Mouse (Mus musculus): Measurements from ENCODE around the gene Neurod2. TPM values are rescaled to one million over a fixed set of nuclear protein-coding genes. Genes with fewer than 3 reads are reported as not detected.
A peak's percentile ranks its signal among the peaks of the same experiment; 100 is the strongest.

Gene Neurod2
- polyA plus RNA-seq (2011; ENCODE audit: insufficient read length, low read depth, missing spikeins): not detected in 2 replicates

- Histone ChIP-seq H3K4me1 (ENCODE audit: control insufficient read depth, insufficient read depth, low read length) (no peaks in the 10 kb centered on the region), H3K4me3 (ENCODE audit: insufficient read depth, low read length) (no peak within 1 kb of the TSS), H3K27ac (ENCODE audit: insufficient read depth, low read length) (no peak within 1 kb of the TSS)
- TF ChIP-seq POLR2A (IDR thresholded peaks at IDR 0.05; ENCODE audit: low read depth, low read length) (no peak), CTCF (IDR thresholded peaks at IDR 0.05; ENCODE audit: borderline replicate concordance, insufficient read depth, low read length) (no peak)
Measured at GRCm38 (mm10) chr11:98329081-98329959, at the start of gene Neurod2. Neurod2 (minus strand) TSS chr11:98329648.

- TF ChIP-seq POLR2A (IDR thresholded peaks at IDR 0.05; ENCODE audit: low read depth, low read length) (no peak), CTCF (IDR thresholded peaks at IDR 0.05; ENCODE audit: borderline replicate concordance, insufficient read depth, low read length) (no peak)
- H3K4me3 ChIP-seq (ENCODE audit: insufficient read depth, low read length): no peak overlapping the region
Measured at GRCm38 (mm10) chr11:98377787-98378186, 48.3 kb upstream of the Neurod2 start.

GRCm38 (mm10) chr11:98376756-98377155 is 47.3 kb upstream of the Neurod2 start:
- Histone ChIP-seq H3K27ac (ENCODE audit: insufficient read depth, low read length) (no peak overlapping the region), H3K4me3 (ENCODE audit: insufficient read depth, low read length) (no peak overlapping the region), H3K4me1 (ENCODE audit: control insufficient read depth, insufficient read depth, low read length) (no peaks in the 10 kb centered on the region)
- TF ChIP-seq POLR2A (IDR thresholded peaks at IDR 0.05; ENCODE audit: low read depth, low read length) (no peak), CTCF (IDR thresholded peaks at IDR 0.05; ENCODE audit: borderline replicate concordance, insufficient read depth, low read length) (no peak)

More at GRCm38 (mm10) chr11:98377787-98378186, 48.3 kb upstream of the Neurod2 start:
- Histone ChIP-seq H3K27ac (ENCODE audit: insufficient read depth, low read length) (no peak overlapping the region), H3K4me1 (ENCODE audit: control insufficient read depth, insufficient read depth, low read length) (no peaks in the 10 kb centered on the region)

- Histone ChIP-seq H3K27ac (ENCODE audit: insufficient read depth, low read length) (no peak overlapping the region), H3K4me1 (ENCODE audit: control insufficient read depth, insufficient read depth, low read length) (no peaks in the 10 kb centered on the region), H3K4me3 (ENCODE audit: insufficient read depth, low read length) (no peak overlapping the region)
- TF ChIP-seq POLR2A (IDR thresholded peaks at IDR 0.05; ENCODE audit: low read depth, low read length): no peak
- no peak for TF ChIP-seq CTCF (IDR thresholded peaks at IDR 0.05; ENCODE audit: borderline replicate concordance, insufficient read depth, low read length)
Measured at GRCm38 (mm10) chr11:98374266-98374665, 44.8 kb upstream of the Neurod2 start.

- TF ChIP-seq POLR2A (IDR thresholded peaks at IDR 0.05; ENCODE audit: low read depth, low read length): no peak
- TF ChIP-seq CTCF (IDR thresholded peaks at IDR 0.05; ENCODE audit: borderline replicate concordance, insufficient read depth, low read length): no peak
- H3K4me3 ChIP-seq (ENCODE audit: insufficient read depth, low read length): no peak overlapping the region
Measured at GRCm38 (mm10) chr11:98373244-98373643, 43.8 kb upstream of the Neurod2 start.

GRCm38 (mm10) chr11:98372406-98372805 is 43.0 kb upstream of the Neurod2 start:
- Histone ChIP-seq H3K27ac (ENCODE audit: insufficient read depth, low read length) (no peak overlapping the region), H3K4me3 (ENCODE audit: insufficient read depth, low read length) (no peak overlapping the region), H3K4me1 (ENCODE audit: control insufficient read depth, insufficient read depth, low read length) (no peaks in the 10 kb centered on the region)
- TF ChIP-seq CTCF (IDR thresholded peaks at IDR 0.05; ENCODE audit: borderline replicate concordance, insufficient read depth, low read length): peak; percentile 44; the same call in 1 of the 2 replicates
- no peak for TF ChIP-seq POLR2A (IDR thresholded peaks at IDR 0.05; ENCODE audit: low read depth, low read length)

More at GRCm38 (mm10) chr11:98373244-98373643, 43.8 kb upstream of the Neurod2 start:
- Histone ChIP-seq H3K27ac (ENCODE audit: insufficient read depth, low read length) (no peak overlapping the region), H3K4me1 (ENCODE audit: control insufficient read depth, insufficient read depth, low read length) (no peaks in the 10 kb centered on the region)

GRCm38 (mm10) chr11:98371556-98372240 is 42.2 kb upstream of the Neurod2 start:
- H3K4me3 ChIP-seq (ENCODE audit: insufficient read depth, low read length): no peak overlapping the region
- no peak for TF ChIP-seq CTCF (IDR thresholded peaks at IDR 0.05; ENCODE audit: borderline replicate concordance, insufficient read depth, low read length)
- TF ChIP-seq POLR2A (IDR thresholded peaks at IDR 0.05; ENCODE audit: low read depth, low read length): no peak
- no peaks in the 10 kb centered on the region for H3K4me1 ChIP-seq (ENCODE audit: control insufficient read depth, insufficient read depth, low read length)
- no peak overlapping the region for H3K27ac ChIP-seq (ENCODE audit: insufficient read depth, low read length)

GRCm38 (mm10) chr11:98370588-98370987 is 41.1 kb upstream of the Neurod2 start:
- Histone ChIP-seq H3K27ac (ENCODE audit: insufficient read depth, low read length) (no peak overlapping the region), H3K4me1 (ENCODE audit: control insufficient read depth, insufficient read depth, low read length) (no peaks in the 10 kb centered on the region), H3K4me3 (ENCODE audit: insufficient read depth, low read length) (no peak overlapping the region)
- TF ChIP-seq POLR2A (IDR thresholded peaks at IDR 0.05; ENCODE audit: low read depth, low read length) (no peak), CTCF (IDR thresholded peaks at IDR 0.05; ENCODE audit: borderline replicate concordance, insufficient read depth, low read length) (no peak)

- Histone ChIP-seq H3K27ac (ENCODE audit: insufficient read depth, low read length) (no peak overlapping the region), H3K4me3 (ENCODE audit: insufficient read depth, low read length) (no peak overlapping the region), H3K4me1 (ENCODE audit: control insufficient read depth, insufficient read depth, low read length) (no peaks in the 10 kb centered on the region)
- TF ChIP-seq POLR2A (IDR thresholded peaks at IDR 0.05; ENCODE audit: low read depth, low read length) (no peak), CTCF (IDR thresholded peaks at IDR 0.05; ENCODE audit: borderline replicate concordance, insufficient read depth, low read length) (no peak)
Measured at GRCm38 (mm10) chr11:98369337-98369736, 39.9 kb upstream of the Neurod2 start.

- no peak for TF ChIP-seq CTCF (IDR thresholded peaks at IDR 0.05; ENCODE audit: borderline replicate concordance, insufficient read depth, low read length)
- TF ChIP-seq POLR2A (IDR thresholded peaks at IDR 0.05; ENCODE audit: low read depth, low read length): no peak
- H3K27ac ChIP-seq (ENCODE audit: insufficient read depth, low read length): no peak overlapping the region
- no peaks in the 10 kb centered on the region for H3K4me1 ChIP-seq (ENCODE audit: control insufficient read depth, insufficient read depth, low read length)
- H3K4me3 ChIP-seq (ENCODE audit: insufficient read depth, low read length): no peak overlapping the region
Measured at GRCm38 (mm10) chr11:98367863-98368186, 38.4 kb upstream of the Neurod2 start.

All from embryonic fibroblast, embryonic 13.5 days (primary cell).